In genomic region chr10:111335517-111336352, GRCm38 (mm10) we compare ENCODE assay signal across 8 mouse cellular contexts. TPM values are rescaled to one million over a fixed set of nuclear protein-coding genes. Genes with fewer than 3 reads are reported as not detected.
DNase-seq lines count a peak whose midpoint lies in the region; ATAC-seq lines count a peak whose summit lies in the region.

No protein-coding gene starts in this region.

- H3K27me3 ChIP-seq in heart, embryonic 10.5 days (ENCODE audit: insufficient read depth, poor library complexity, severe bottlenecking): no peaks in the 10 kb centered on the region
- H3K27me3 ChIP-seq in forebrain, embryonic 11.5 days (ENCODE audit: control insufficient read depth, insufficient read depth, low read length): no peaks in the 10 kb centered on the region

- peak overlapping the region; percentile 29 for H3K4me2 ChIP-seq in forebrain, embryonic 11.5 days (ENCODE audit: low read depth, low read length, severe bottlenecking)

- 0 out of 2 replicates have a peak overlapping the region, but pooled peaks have one; percentile 1 for H3K9ac ChIP-seq in forebrain, embryonic 11.5 days (ENCODE audit: low read length)

- peak overlapping the region; percentile 77 for H3K27ac ChIP-seq in heart, embryonic 10.5 days
- no peak overlapping the region for H3K27ac ChIP-seq in forebrain, embryonic 11.5 days (ENCODE audit: low read depth, low read length)

- ATAC-seq in forebrain, embryonic 11.5 days (replicated peaks; ENCODE audit: low FRiP score): peak; percentile 46; the same call in 1 of the 2 replicates

- DNase-seq in heart, embryonic 10.5 days (ENCODE audit: low spot score): peak; percentile 77
- no peak for DNase-seq in heart, adult 9 months (ENCODE audit: low spot score in 2 of 2)
- peak; percentile 60 for DNase-seq in forebrain, embryonic 11.5 days (ENCODE audit: low spot score)
- peak; percentile 27 for DNase-seq in kidney, adult 9 months
- DNase-seq in lung, postnatal 36 days: peak; percentile 18
- DNase-seq in spleen, adult 12 weeks (ENCODE audit: low spot score): no peak
- DNase-seq in frontal cortex, postnatal 36 days (ENCODE audit: low spot score in 2 of 2): no peak
- no peak for DNase-seq in thymus, postnatal 36 days

- no peaks in the 10 kb centered on the region for H3K36me3 ChIP-seq in heart, embryonic 10.5 days
- no peaks in the 10 kb centered on the region for H3K36me3 ChIP-seq in forebrain, embryonic 11.5 days (ENCODE audit: control insufficient read depth, insufficient read depth, low read length)

- WGBS in heart, embryonic 10.5 days: 15% methylated on average over 29 of the region's 29 CpGs
- WGBS in forebrain, embryonic 11.5 days: 19% methylated on average over 29 of the region's 29 CpGs

- H3K4me1 ChIP-seq in heart, embryonic 10.5 days: peaks cover 9% of the 10 kb centered on the region
- no peaks in the 10 kb centered on the region for H3K4me1 ChIP-seq in forebrain, embryonic 11.5 days (replicated peaks; ENCODE audit: control insufficient read depth, insufficient read depth, low read length)

- peak overlapping the region; percentile 51 for H3K4me3 ChIP-seq in heart, embryonic 10.5 days
- no peak overlapping the region for H3K4me3 ChIP-seq in forebrain, embryonic 11.5 days (ENCODE audit: low read depth, low read length)

- no peaks in the 10 kb centered on the region for H3K9me3 ChIP-seq in heart, embryonic 10.5 days
- no peaks in the 10 kb centered on the region for H3K9me3 ChIP-seq in forebrain, embryonic 11.5 days (ENCODE audit: control insufficient read depth, low read length)

RNA-seq across cellular contexts. Expression of gene Bbs10, which starts 37.3 kb away (rescaled TPM):
- 5.1 and 5.9 TPM in 2 replicates for polyA plus RNA-seq in heart, embryonic 10.5 days (2016; fragmentation: Nextera tagmentation; extraction: Ambion mirVana)
- 7.5 and 9.5 TPM in 2 replicates for polyA plus RNA-seq in forebrain, embryonic 11.5 days (2014; fragmentation: Nextera tagmentation; extraction: Ambion mirVana)

Comparison
In these comparisons a context has a peak if more than half of its experiments do, and no peak if none do; other contexts are left out.
1. DNase-seq: peak in heart, embryonic 10.5 days (single experiment), forebrain, embryonic 11.5 days (single experiment), kidney, adult 9 months (single experiment) and lung, postnatal 36 days (single experiment); none in heart, adult 9 months (0 of 2), spleen, adult 12 weeks (single experiment), frontal cortex, postnatal 36 days (0 of 2) and thymus, postnatal 36 days (0 of 2).